Comparison of ENCODE assay signal across 21 mouse cellular contexts in genomic region chr12:109325986-109326385, GRCm38 (mm10).
DNase-seq lines count a peak whose midpoint lies in the region; ATAC-seq and TF ChIP-seq lines count a peak whose summit lies in the region.
"Had no signal": no experiment of that assay in that cellular context is flagged by ENCODE, and none has a peak within 500 bp of the region (broad histone marks: within the 10 kb centered on the region; RNA-seq: fewer than 3 reads in every experiment).

No protein-coding gene starts in this region.

- H3K36me3 ChIP-seq in kidney, embryonic 16.5 days (ENCODE audit: insufficient read depth, low read length) = no peaks in the 10 kb centered on the region
- H3K36me3 ChIP-seq in kidney, adult 2 months (ENCODE audit: control insufficient read depth, insufficient read depth, low read length) = no peaks in the 10 kb centered on the region
- H3K36me3 ChIP-seq: hindbrain, embryonic 10.5 days; limb, embryonic 10.5 days; midbrain, embryonic 12.5 days; neural tube, embryonic 15.5 days had no signal

- no peaks in the 10 kb centered on the region for H3K9me3 ChIP-seq in kidney, embryonic 16.5 days (ENCODE audit: low read length)
- H3K9me3 ChIP-seq: hindbrain, embryonic 10.5 days; limb, embryonic 10.5 days; midbrain, embryonic 12.5 days; neural tube, embryonic 15.5 days had no signal

- no peak for TF ChIP-seq CTCF in kidney, adult 2 months (conservative IDR thresholded peaks at IDR 0.05; ENCODE audit: insufficient read depth, insufficient read length, low read depth, low read length)
- TF ChIP-seq CTCF in lung, adult 2 months (IDR thresholded peaks at IDR 0.05; ENCODE audit: insufficient read depth, low read length) = no peak

- no peak overlapping the region for H3K27ac ChIP-seq in kidney, embryonic 16.5 days (ENCODE audit: low read length)
- H3K27ac ChIP-seq in kidney, adult 2 months (ENCODE audit: insufficient read depth, low read depth, low read length) = no peak overlapping the region
- H3K27ac ChIP-seq: hindbrain, embryonic 10.5 days; limb, embryonic 10.5 days; midbrain, embryonic 12.5 days; neural tube, embryonic 15.5 days; stomach, postnatal 0 days had no signal

- DNase-seq in kidney, adult 2 months = no peak
- peak; percentile 3 for DNase-seq in retina, postnatal 1 day
- no peak for DNase-seq in retina, embryonic 14.5 days (ENCODE audit: low spot score)
- peak; percentile 5 for DNase-seq in embryo, embryonic 10.5 days (ENCODE audit: low spot score)
- no peak for DNase-seq in layer of hippocampus, adult 9-10 months (ENCODE audit: low spot score)
- DNase-seq in lung, adult 2 months = no peak
- DNase-seq: adrenal gland, postnatal 14 days; cerebellum, adult 11-12 months; cerebellum, postnatal 25 days; kidney, postnatal 25 days; liver, postnatal 0 days; lung, postnatal 36 days; right cerebral cortex, postnatal 4 days had no signal

- H3K27me3 ChIP-seq in kidney, embryonic 16.5 days (ENCODE audit: insufficient read depth, low read length) = no peaks in the 10 kb centered on the region
- no peaks in the 10 kb centered on the region for H3K27me3 ChIP-seq in kidney, adult 2 months (replicated peaks; ENCODE audit: control insufficient read depth, insufficient read depth, low read length)
- H3K27me3 ChIP-seq: midbrain, embryonic 12.5 days; neural tube, embryonic 15.5 days had no signal

- WGBS in kidney, embryonic 16.5 days = 32% methylated on average over 11 of the region's 11 CpGs
- 27% methylated on average over 11 of the region's 11 CpGs for WGBS in kidney, adult 2 months
- 44% methylated on average over 11 of the region's 11 CpGs for WGBS in lung, adult 2 months

- H3K4me2 ChIP-seq in kidney, embryonic 16.5 days (replicated peaks; ENCODE audit: low read depth, low read length) = no peak overlapping the region
- H3K4me2 ChIP-seq: midbrain, embryonic 12.5 days; neural tube, embryonic 15.5 days had no signal

- H3K4me1 ChIP-seq in kidney, embryonic 16.5 days (ENCODE audit: insufficient read depth, low read length) = no peaks in the 10 kb centered on the region
- no peaks in the 10 kb centered on the region for H3K4me1 ChIP-seq in kidney, adult 2 months (ENCODE audit: control insufficient read depth, insufficient read depth, low read length)
- no peaks in the 10 kb centered on the region for H3K4me1 ChIP-seq in lung, adult 2 months (ENCODE audit: control insufficient read depth, insufficient read depth, low read length)
- H3K4me1 ChIP-seq: hindbrain, embryonic 10.5 days; limb, embryonic 10.5 days; midbrain, embryonic 12.5 days; neural tube, embryonic 15.5 days had no signal

- TF ChIP-seq POLR2A in kidney, adult 2 months (IDR thresholded peaks at IDR 0.05; ENCODE audit: low read depth, low read length) = no peak
- no peak for TF ChIP-seq POLR2A in lung, adult 2 months (IDR thresholded peaks at IDR 0.05; ENCODE audit: borderline replicate concordance, extremely low read depth, low read depth, low read length)

- no peak overlapping the region for H3K9ac ChIP-seq in kidney, embryonic 16.5 days (replicated peaks; ENCODE audit: low read length)
- H3K9ac ChIP-seq: liver, postnatal 0 days; midbrain, embryonic 12.5 days; neural tube, embryonic 15.5 days had no signal

- no peak overlapping the region for H3K4me3 ChIP-seq in kidney, embryonic 16.5 days (ENCODE audit: low read length)
- no peak overlapping the region for H3K4me3 ChIP-seq in kidney, adult 2 months (ENCODE audit: insufficient read depth, low read depth, low read length)
- no peak overlapping the region for H3K4me3 ChIP-seq in lung, adult 2 months (replicated peaks; ENCODE audit: extremely low read depth, low read depth, low read length)
- H3K4me3 ChIP-seq: hindbrain, embryonic 10.5 days; limb, embryonic 10.5 days; midbrain, embryonic 12.5 days; neural tube, embryonic 15.5 days had no signal

- peak; percentile 81 for ATAC-seq in kidney, embryonic 16.5 days (ENCODE audit: low FRiP score, low TSS enrichment)
- ATAC-seq: forebrain, embryonic 16.5 days; liver, postnatal 0 days; Patski had no signal

Comparison
In these comparisons a context has a peak if more than half of its experiments do, and no peak if none do; other contexts are left out.
1. DNase-seq: peak in retina, postnatal 1 day (single experiment) and embryo, embryonic 10.5 days (single experiment); none in kidney, adult 2 months (single experiment), retina, embryonic 14.5 days (single experiment), layer of hippocampus, adult 9-10 months (single experiment) and lung, adult 2 months (single experiment).